Comparison of ENCODE assay signal across 9 mouse cellular contexts in genomic region chr8:69939633-69940032, GRCm38 (mm10). TPM values are rescaled to one million over a fixed set of nuclear protein-coding genes. Genes with fewer than 3 reads are reported as not detected.
DNase-seq lines count a peak whose midpoint lies in the region; ATAC-seq and TF ChIP-seq lines count a peak whose summit lies in the region.
"Had no signal": no experiment of that assay in that cellular context is flagged by ENCODE, and none has a peak within 500 bp of the region (broad histone marks: within the 10 kb centered on the region; RNA-seq: fewer than 3 reads in every experiment).

No protein-coding gene starts in this region.

- H3K27me3 ChIP-seq in heart, adult 2 months (ENCODE audit: control insufficient read depth, insufficient read depth, low read length), result no peaks in the 10 kb centered on the region
- H3K27me3 ChIP-seq in heart, postnatal 0 days (ENCODE audit: control insufficient read depth, insufficient read depth, low read length), result no peaks in the 10 kb centered on the region
- no peaks in the 10 kb centered on the region for H3K27me3 ChIP-seq in limb, embryonic 11.5 days (ENCODE audit: control insufficient read depth, insufficient read depth, low read length)

- intact Hi-C loops in heart, adult 2 months (cut with DNase I), result no loop called here
- intact Hi-C loops in heart, postnatal 36 days (cut with DNase I), result loop anchor here (2.0 kb wide), 1 partner anchor 33 kb away; no protein-coding TSS in a partner anchor

- no peak for TF ChIP-seq CTCF in heart, adult 2 months (IDR thresholded peaks at IDR 0.05)
- no peak for TF ChIP-seq CTCF in heart, postnatal 0 days (IDR thresholded peaks at IDR 0.05; ENCODE audit: low read depth)
- TF ChIP-seq CTCF in layer of hippocampus, adult 2 months (conservative IDR thresholded peaks at IDR 0.05), result no peak

- no peak overlapping the region for H3K4me2 ChIP-seq in heart, postnatal 0 days (ENCODE audit: low read depth, low read length)
- H3K4me2 ChIP-seq in limb, embryonic 11.5 days (ENCODE audit: low read depth, severe bottlenecking), result no peak overlapping the region

- H3K4me1 ChIP-seq in heart, adult 2 months (ENCODE audit: control insufficient read depth, insufficient read depth, low read length), result peaks cover 41% of the 10 kb centered on the region
- peaks cover 71% of the 10 kb centered on the region for H3K4me1 ChIP-seq in heart, postnatal 0 days (ENCODE audit: control insufficient read depth, insufficient read depth)
- H3K4me1 ChIP-seq in limb, embryonic 11.5 days (ENCODE audit: control insufficient read depth, insufficient read depth, low read length), result peaks cover 12% of the 10 kb centered on the region

- 0 out of 2 replicates have a peak, but pooled peaks have one; percentile 13 for TF ChIP-seq EP300 in heart, adult 2 months (IDR thresholded peaks at IDR 0.05; ENCODE audit: insufficient read depth, low read depth, low read length)
- no peak for TF ChIP-seq EP300 in heart, postnatal 0 days (IDR thresholded peaks at IDR 0.05; ENCODE audit: low read depth)

- TF ChIP-seq POLR2A in heart, adult 2 months (IDR thresholded peaks at IDR 0.05; ENCODE audit: insufficient read depth, low read depth, low read length), result no peak

- H3K79me2 ChIP-seq in heart, adult 2 months (replicated peaks; ENCODE audit: control insufficient read depth, insufficient read depth, low read length), result peaks cover 9% of the 10 kb centered on the region

- 38% methylated on average over 3 of the region's 3 CpGs for WGBS in heart, adult 2 months
- WGBS in heart, postnatal 0 days, result 21% methylated on average over 3 of the region's 3 CpGs
- 33% methylated on average over 3 of the region's 3 CpGs for WGBS in limb, embryonic 11.5 days

- H3K27ac ChIP-seq in heart, adult 2 months, result peak overlapping the region; percentile 28
- H3K27ac ChIP-seq in heart, postnatal 0 days (ENCODE audit: low read depth), result peak overlapping the region; percentile 80
- H3K27ac ChIP-seq in limb, embryonic 11.5 days (replicated peaks; ENCODE audit: low read depth, low read length), result 0 out of 2 replicates have a peak overlapping the region, but pooled peaks have one; percentile 6
- no peak overlapping the region for H3K27ac ChIP-seq in layer of hippocampus, adult 2 months

- H3K36me3 ChIP-seq in heart, adult 2 months (ENCODE audit: control insufficient read depth, insufficient read depth, low read length), result peaks cover 2% of the 10 kb centered on the region; the same call in 1 of the 2 replicates
- H3K36me3 ChIP-seq in heart, postnatal 0 days (replicated peaks; ENCODE audit: control insufficient read depth, insufficient read depth, low read length), result peaks cover 2% of the 10 kb centered on the region
- peaks cover 2% of the 10 kb centered on the region; the same call in 1 of the 2 replicates for H3K36me3 ChIP-seq in limb, embryonic 11.5 days (ENCODE audit: control insufficient read depth, insufficient read depth, low read length)

- H3K4me3 ChIP-seq in heart, adult 2 months, result no peak overlapping the region
- no peak overlapping the region for H3K4me3 ChIP-seq in heart, postnatal 0 days (ENCODE audit: low read depth, low read length)
- H3K4me3 ChIP-seq in limb, embryonic 11.5 days (ENCODE audit: low read depth, low read length), result no peak overlapping the region
- H3K4me3 ChIP-seq in layer of hippocampus, adult 2 months, result no peak overlapping the region

- no peak for DNase-seq in heart, adult 2 months
- no peak for DNase-seq in heart, postnatal 36 days
- peak; percentile 80 for DNase-seq in R1 (ENCODE audit: low read depth, low spot score)
- DNase-seq in heart, postnatal 0 days (ENCODE audit: low spot score), result peak; percentile 74
- peak; percentile 71 for DNase-seq in limb, embryonic 11.5 days (ENCODE audit: low spot score)
- DNase-seq in layer of hippocampus, adult 2 months (ENCODE audit: low spot score in 2 of 2), result no peak
- no peak for DNase-seq in cerebellum, adult 11 months
- no peak for DNase-seq in spleen, postnatal 14 days (ENCODE audit: low spot score in 2 of 2)

- H3K9ac ChIP-seq in heart, adult 2 months (ENCODE audit: low read depth, low read length), result no peak overlapping the region
- no peak overlapping the region for H3K9ac ChIP-seq in heart, postnatal 0 days (replicated peaks; ENCODE audit: low read depth, low read length)
- H3K9ac ChIP-seq in limb, embryonic 11.5 days (ENCODE audit: low read length), result no peak overlapping the region

- no peaks in the 10 kb centered on the region for H3K9me3 ChIP-seq in heart, postnatal 0 days (replicated peaks; ENCODE audit: control insufficient read depth, low read length)
- H3K9me3 ChIP-seq in limb, embryonic 11.5 days (ENCODE audit: control insufficient read depth, low read length), result no peaks in the 10 kb centered on the region

- peak; percentile 67 for ATAC-seq in heart, postnatal 0 days (ENCODE audit: insufficient read depth, low read depth)
- ATAC-seq in limb, embryonic 11.5 days (ENCODE audit: insufficient number of reproducible peaks, low FRiP score, low TSS enrichment, low read depth), result peak; percentile 83; the same call in 1 of the 2 replicates

RNA-seq across cellular contexts. Expression of gene Yjefn3, which starts 37.1 kb away (rescaled TPM):
- total RNA-seq in heart, adult 2 months (2021), result 10 to 100 TPM; 13.3 to 16.8 TPM
- polyA plus RNA-seq in heart, adult 2 months (2012; rRNA removed), result 11.5 and 14.2 TPM in 2 replicates
- 10 to 100 TPM in 1 of 2 experiments, 1 to 10 TPM in 1; 9.1 to 12.1 TPM for total RNA-seq in heart, postnatal 36 days (2021)
- 1.2 and 22.3 TPM in 2 replicates for total RNA-seq in heart, postnatal 0 days (2014; rRNA removed; ENCODE audit: low replicate concordance)
- polyA plus RNA-seq in heart, postnatal 0 days (2015; fragmentation: Nextera tagmentation; extraction: Ambion mirVana), result 12.9 and 13.9 TPM in 2 replicates
- polyA plus RNA-seq in limb, embryonic 11.5 days (2014; fragmentation: Nextera tagmentation; extraction: Ambion mirVana), result 2.5 and 4.3 TPM in 2 replicates
- total RNA-seq in layer of hippocampus, adult 2 months (2021), result 10 to 100 TPM; 29.3 to 32.5 TPM
- total RNA-seq: monocyte, adult 5-6 weeks had no signal

RNA-seq across cellular contexts. Expression of gene Ndufa13, which starts 37.3 kb away (rescaled TPM):
- 100 to 1,000 TPM; 417 to 492 TPM for total RNA-seq in heart, adult 2 months (2021)
- polyA plus RNA-seq in heart, adult 2 months (2012; rRNA removed), result 443 and 488 TPM in 2 replicates
- 100 to 1,000 TPM; 451 to 482 TPM for total RNA-seq in heart, postnatal 36 days (2021)
- 223 and 232 TPM in 2 replicates for total RNA-seq in heart, postnatal 0 days (2014; rRNA removed; ENCODE audit: low replicate concordance)
- 666 and 702 TPM in 2 replicates for polyA plus RNA-seq in heart, postnatal 0 days (2015; fragmentation: Nextera tagmentation; extraction: Ambion mirVana)
- 164 and 168 TPM in 2 replicates for polyA plus RNA-seq in limb, embryonic 11.5 days (2014; fragmentation: Nextera tagmentation; extraction: Ambion mirVana)
- 100 to 1,000 TPM; 154 to 157 TPM for total RNA-seq in layer of hippocampus, adult 2 months (2021)

RNA-seq across cellular contexts. Expression of gene Tssk6, which starts 37.6 kb away (rescaled TPM):
- under 1 TPM; 0.16 to 0.23 TPM for total RNA-seq in heart, adult 2 months (2021)
- polyA plus RNA-seq in heart, adult 2 months (2012; rRNA removed), result 0.23 and 0.49 TPM in 2 replicates
- total RNA-seq in heart, postnatal 36 days (2021), result not detected
- total RNA-seq in heart, postnatal 0 days (2014; rRNA removed; ENCODE audit: low replicate concordance), result 0.11 TPM in 1 of 2 replicates, not detected in the other
- polyA plus RNA-seq in heart, postnatal 0 days (2015; fragmentation: Nextera tagmentation; extraction: Ambion mirVana), result 1.1 and 1.2 TPM in 2 replicates
- 4.4 and 4.9 TPM in 2 replicates for polyA plus RNA-seq in limb, embryonic 11.5 days (2014; fragmentation: Nextera tagmentation; extraction: Ambion mirVana)
- total RNA-seq in layer of hippocampus, adult 2 months (2021), result under 1 TPM in 1 of 2 experiments, not detected in 1; 0.64 TPM

RNA-seq across cellular contexts. Expression of gene Cilp2, which starts 52.1 kb away (rescaled TPM):
- total RNA-seq in heart, adult 2 months (2021), result 1 to 10 TPM; 1.5 to 1.9 TPM
- polyA plus RNA-seq in heart, adult 2 months (2012; rRNA removed), result 11.2 and 16.8 TPM in 2 replicates
- total RNA-seq in heart, postnatal 36 days (2021), result 1 to 10 TPM; 1.7 to 2.4 TPM
- total RNA-seq in heart, postnatal 0 days (2014; rRNA removed; ENCODE audit: low replicate concordance), result 0.23 and 0.43 TPM in 2 replicates
- polyA plus RNA-seq in heart, postnatal 0 days (2015; fragmentation: Nextera tagmentation; extraction: Ambion mirVana), result 0.36 and 0.49 TPM in 2 replicates
- polyA plus RNA-seq in limb, embryonic 11.5 days (2014; fragmentation: Nextera tagmentation; extraction: Ambion mirVana), result 0.28 and 0.35 TPM in 2 replicates
- under 1 TPM; 0.69 to 0.72 TPM for total RNA-seq in layer of hippocampus, adult 2 months (2021)
- total RNA-seq: monocyte, adult 5-6 weeks had no signal

RNA-seq across cellular contexts. Expression of gene Gatad2a, which starts 56.6 kb away (rescaled TPM):
- 10 to 100 TPM; 36.4 TPM for total RNA-seq in heart, adult 2 months (2021)
- 23.7 and 24.7 TPM in 2 replicates for polyA plus RNA-seq in heart, adult 2 months (2012; rRNA removed)
- 10 to 100 TPM; 31.6 to 36.5 TPM for total RNA-seq in heart, postnatal 36 days (2021)
- total RNA-seq in heart, postnatal 0 days (2014; rRNA removed; ENCODE audit: low replicate concordance), result 26.9 and 58.8 TPM in 2 replicates
- polyA plus RNA-seq in heart, postnatal 0 days (2015; fragmentation: Nextera tagmentation; extraction: Ambion mirVana), result 17.0 and 18.9 TPM in 2 replicates
- polyA plus RNA-seq in limb, embryonic 11.5 days (2014; fragmentation: Nextera tagmentation; extraction: Ambion mirVana), result 79.5 and 93.3 TPM in 2 replicates
- total RNA-seq in layer of hippocampus, adult 2 months (2021), result 10 to 100 TPM; 29.7 to 32.4 TPM

Comparison
In these comparisons a context has a peak if more than half of its experiments do, and no peak if none do; other contexts are left out.
1. DNase-seq: peak in R1 (single experiment), heart, postnatal 0 days (single experiment) and limb, embryonic 11.5 days (single experiment); none in heart, adult 2 months (0 of 2), heart, postnatal 36 days (0 of 2), layer of hippocampus, adult 2 months (0 of 2), cerebellum, adult 11 months (single experiment) and spleen, postnatal 14 days (0 of 2).